Mouse (Mus musculus) ES-Bruce4 (cell line): ENCODE measurements around the gene Dennd2c. TPM values are rescaled to one million over a fixed set of nuclear protein-coding genes. Genes with fewer than 3 reads are reported as not detected.
A peak's percentile ranks its signal among the peaks of the same experiment; 100 is the strongest.
"Not testable (repeated sequence)": the region's sequence is repeated elsewhere in the genome, so short reads cannot be mapped to it uniquely, and the experiment has no call there.

Experiments
- H3K27ac ChIP-seq: 2 replicates; pipeline ENCODE4 v1.5.1; 2012; ENCODE audit warnings: low read length, inconsistent platforms; ENCODE audit not compliant: insufficient read depth
- H3K27me3 ChIP-seq: 2 replicates; pipeline ENCODE4 v1.6.1; 2012; ENCODE audit warnings: mild to moderate bottlenecking, low read length, inconsistent platforms; ENCODE audit not compliant: control insufficient read depth, poor library complexity, insufficient read depth, severe bottlenecking
- H3K36me3 ChIP-seq: 2 replicates; pipeline ENCODE4 v1.6.1; 2012; ENCODE audit warnings: inconsistent platforms, mild to moderate bottlenecking, low read length, moderate library complexity; ENCODE audit not compliant: control insufficient read depth, poor library complexity, insufficient read depth, severe bottlenecking
- H3K4me1 ChIP-seq: one replicate; pipeline ENCODE4 v1.8.1; 2011; ENCODE audit warnings: low read length; ENCODE audit not compliant: control insufficient read depth, insufficient read depth
- H3K4me3 ChIP-seq: 2 replicates; pipeline ENCODE4 v1.5.1; 2011; ENCODE audit warnings: low read depth, mild to moderate bottlenecking, low read length
- H3K9ac ChIP-seq: 2 replicates; pipeline ENCODE4 v1.6.1; 2012; ENCODE audit warnings: low read depth, mild to moderate bottlenecking, inconsistent platforms; ENCODE audit not compliant: poor library complexity, severe bottlenecking
- H3K9me3 ChIP-seq: replicated peaks from 2 replicates; pipeline ENCODE4 v1.6.1; 2012; ENCODE audit warnings: mild to moderate bottlenecking, low read length, inconsistent platforms; ENCODE audit not compliant: control insufficient read depth, poor library complexity, insufficient read depth, severe bottlenecking
- EP300 ChIP-seq: IDR thresholded peaks from 2 replicates; pipeline ENCODE4 v1.6.1; 2011; ENCODE audit warnings: low read depth, low read length; ENCODE audit not compliant: insufficient read depth
- POLR2A ChIP-seq: IDR thresholded peaks from one replicate; pipeline ENCODE4 v1.8.1; 2011; ENCODE audit warnings: low read length; ENCODE audit not compliant: insufficient read depth
- polyA plus RNA-seq: library from polyadenylated mRNA; stranded (reverse); fragments of >200 nt; gene quantifications from 2 replicates; pipeline ENCODE4 v1.2.4, GENCODE M21; 2011; ENCODE audit warnings: low read depth; ENCODE audit not compliant: missing spikeins, insufficient read depth, insufficient read length

Gene Dennd2c
- polyA plus RNA-seq, 1 experiment = 22.9 TPM

- H3K9me3 ChIP-seq = peaks cover 19% of the 10 kb centered on the region
- no peak overlapping the region for H3K9ac ChIP-seq
- TF ChIP-seq EP300 = peak; percentile 93
- TF ChIP-seq POLR2A = no peak
- H3K4me1 ChIP-seq = peaks cover 7% of the 10 kb centered on the region
- H3K27me3 ChIP-seq = no peaks in the 10 kb centered on the region
- H3K36me3 ChIP-seq = 0 out of 2 replicates have a peak, but pooled peaks cover 2% of the 10 kb centered on the region
- no peak overlapping the region for H3K4me3 ChIP-seq
- H3K27ac ChIP-seq = peak overlapping the region; percentile 98
These were observed 112.3 kb downstream of the Dennd2c start for GRCm38 (mm10) chr3:103214593-103215285.

- not testable (repeated sequence) for H3K4me3 ChIP-seq, H3K9ac ChIP-seq, H3K4me1 ChIP-seq, H3K36me3 ChIP-seq, H3K27me3 ChIP-seq
- peak; percentile 98 for TF ChIP-seq EP300
- H3K27ac ChIP-seq = peak overlapping the region; percentile 98
- peaks cover 13% of the 10 kb centered on the region for H3K9me3 ChIP-seq
These were observed 113.0 kb downstream of the Dennd2c start for GRCm38 (mm10) chr3:103215399-103215798.

Other genes with a start within 250 kb of the Dennd2c start
- gene Sycp1, start 166.5 kb upstream of the Dennd2c start, polyA plus RNA-seq = 1.8 and 3.7 TPM in 2 replicates
- gene Nr1h5, start 138.5 kb upstream of the Dennd2c start, polyA plus RNA-seq = not detected in 2 replicates
- gene Sike1, start 106.9 kb upstream of the Dennd2c start, polyA plus RNA-seq = 57.4 and 65.5 TPM in 2 replicates
- 465 and 518 TPM in 2 replicates for gene Csde1, start 82.2 kb upstream of the Dennd2c start, polyA plus RNA-seq
- 138 and 145 TPM in 2 replicates for gene Nras, start 44.3 kb upstream of the Dennd2c start, polyA plus RNA-seq
- 0.85 TPM in 1 of 2 replicates, not detected in the other for gene Ampd1, start 28.6 kb upstream of the Dennd2c start, polyA plus RNA-seq
- 186 and 192 TPM in 2 replicates for gene Bcas2, start 69.1 kb downstream of the Dennd2c start, polyA plus RNA-seq
- 127 and 138 TPM in 2 replicates for gene Trim33, start 176.7 kb downstream of the Dennd2c start, polyA plus RNA-seq